Mouse (Mus musculus) bone marrow, adult 2 months (tissue): Measurements from ENCODE around the gene Srrm3.

Experiments
- CTCF ChIP-seq: fragments of 200-500 bp; IDR thresholded peaks from 2 replicates; pipeline ENCODE4 v1.5.1; 2011; ENCODE audit warnings: low read length, control low read depth; ENCODE audit not compliant: control insufficient read depth, insufficient read depth
- POLR2A ChIP-seq: fragments of 200-500 bp; IDR thresholded peaks from 2 replicates; pipeline ENCODE4 v1.6.1; 2011; ENCODE audit warnings: low read depth, mild to moderate bottlenecking, control low read depth, low read length, borderline replicate concordance; ENCODE audit not compliant: control insufficient read depth

DNA sequence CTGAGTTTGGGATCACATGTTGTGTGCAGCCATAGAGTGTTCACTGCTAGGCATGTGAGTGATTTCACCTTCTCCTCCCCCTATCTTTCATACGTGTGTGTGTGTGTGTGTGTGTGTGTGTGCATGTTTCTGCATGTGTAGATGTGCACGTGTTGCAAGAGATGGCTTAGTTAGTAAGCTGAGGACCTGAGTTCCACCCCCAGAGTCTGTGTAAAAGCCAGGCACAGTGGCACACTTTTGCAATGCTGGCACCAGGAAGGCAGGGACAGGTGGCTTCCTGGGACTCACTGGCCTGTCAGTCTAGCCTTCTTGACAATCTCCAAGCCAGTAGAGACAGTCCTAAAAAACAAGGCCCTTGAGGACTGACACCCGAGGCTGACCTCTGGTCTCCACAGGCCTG, 41.7 kb upstream of the Srrm3 start:
- TF ChIP-seq CTCF = no peak
- TF ChIP-seq POLR2A = no peak
